Mouse (Mus musculus) T-cell, adult 2 months (primary cell): ENCODE results near the gene Spag9.
A peak's percentile ranks its signal among the peaks of the same experiment; 100 is the strongest.

Source experiments
- DNase-seq: peaks from one replicate; pipeline ENCODE4 v3.0.0; 2022; ENCODE audit warnings: low spot score

Gene Spag9

GRCm38 (mm10) chr11:94133344-94133955 is 137.6 kb downstream of the Spag9 start:
- DNase-seq, result peak; percentile 78

- DNase-seq, result no peak
Measured at GRCm38 (mm10) chr11:94134076-94134838, 138.4 kb downstream of the Spag9 start.

- no peak for DNase-seq
Measured at GRCm38 (mm10) chr11:94135581-94136001, 139.7 kb downstream of the Spag9 start.

- no peak for DNase-seq
Measured at GRCm38 (mm10) chr11:94136656-94137055, 140.8 kb downstream of the Spag9 start.

- no peak for DNase-seq
Measured at GRCm38 (mm10) chr11:94137326-94138061, 141.6 kb downstream of the Spag9 start.

GRCm38 (mm10) chr11:94138411-94139231 is 142.7 kb downstream of the Spag9 start:
- DNase-seq, result no peak

GRCm38 (mm10) chr11:94139232-94139620 is 143.3 kb downstream of the Spag9 start:
- DNase-seq, result no peak

- DNase-seq, result no peak
Measured at GRCm38 (mm10) chr11:94140540-94140939, 144.6 kb downstream of the Spag9 start.

- no peak for DNase-seq
Measured at GRCm38 (mm10) chr11:94141564-94141963, 145.7 kb downstream of the Spag9 start.

GRCm38 (mm10) chr11:94143336-94143735 is 147.4 kb downstream of the Spag9 start:
- DNase-seq, result no peak

- no peak for DNase-seq
Measured at GRCm38 (mm10) chr11:94144771-94145539, 149.1 kb downstream of the Spag9 start.

GRCm38 (mm10) chr11:94146049-94146605 is 150.2 kb downstream of the Spag9 start:
- DNase-seq, result no peak

- no peak for DNase-seq
Measured at GRCm38 (mm10) chr11:94146733-94147485, 151.0 kb downstream of the Spag9 start.

GRCm38 (mm10) chr11:94148105-94148696 is 152.3 kb downstream of the Spag9 start:
- no peak for DNase-seq

- peak; percentile 10 for DNase-seq
Measured at GRCm38 (mm10) chr11:94148931-94149491, 153.1 kb downstream of the Spag9 start.

- DNase-seq, result peak; percentile 37
Measured at GRCm38 (mm10) chr11:94149509-94150259, 153.8 kb downstream of the Spag9 start.

- no peak for DNase-seq
Measured at GRCm38 (mm10) chr11:94150519-94151470, 154.9 kb downstream of the Spag9 start.
